Mouse (Mus musculus) hindbrain, postnatal 0 days (tissue): ENCODE measurements at regions not wholly inside any gene's neighbourhood (a gene's known extent, or its start where the extent isn't known, plus 50 kb on each side); places are given as distances from the start of the nearest gene placed in this dataset.

ENCODE experiments used
- ATAC-seq: fragments of 200-750 bp; cut with Nextera tagmentation; 2 replicates; pipeline ENCODE4 v1.8.0; 2017; ENCODE audit warnings: mild to moderate bottlenecking, moderate TSS enrichment, moderate library complexity
- DNase-seq: peaks from one replicate; pipeline ENCODE4 v3.0.0-alpha.2; 2015; ENCODE audit warnings: low spot score
- H3K27ac ChIP-seq: fragments of 300-500 bp; sonication (generic); 2 replicates; pipeline ENCODE4 v1.5.1; 2014; ENCODE audit warnings: mild to moderate bottlenecking
- H3K27me3 ChIP-seq: fragments of 300-500 bp; sonication (generic); 2 replicates; pipeline ENCODE4 v1.6.1; 2014; ENCODE audit warnings: low read length, mixed read lengths; ENCODE audit not compliant: insufficient read depth
- H3K36me3 ChIP-seq: fragments of 300-500 bp; sonication (generic); 2 replicates; pipeline ENCODE4 v1.6.1; 2014; ENCODE audit warnings: low read length, mixed read lengths; ENCODE audit not compliant: insufficient read depth
- H3K4me1 ChIP-seq: fragments of 300-500 bp; sonication (generic); 2 replicates; pipeline ENCODE4 v1.6.1; 2014; ENCODE audit warnings: antibody characterized with exemption, low read length, mixed read lengths; ENCODE audit not compliant: insufficient read depth
- H3K4me2 ChIP-seq: fragments of 300-500 bp; sonication (generic); 2 replicates; pipeline ENCODE4 v1.6.1; 2014; ENCODE audit warnings: low read depth, mild to moderate bottlenecking, low read length, moderate library complexity, mixed read lengths
- H3K4me3 ChIP-seq: fragments of 300-500 bp; sonication (generic); 2 replicates; pipeline ENCODE4 v1.5.1; 2014; ENCODE audit warnings: low read length
- H3K9ac ChIP-seq: fragments of 300-500 bp; sonication (generic); replicated peaks from 2 replicates; pipeline ENCODE4 v1.6.1; 2014; ENCODE audit warnings: mild to moderate bottlenecking, low read length, moderate library complexity, mixed read lengths
- H3K9me3 ChIP-seq: fragments of 300-500 bp; sonication (generic); 2 replicates; pipeline ENCODE4 v1.6.1; 2016; ENCODE audit warnings: low read length, mixed read lengths
- CTCF ChIP-seq: IDR thresholded peaks from 2 replicates; pipeline ENCODE4 v1.5.1; 2016; ENCODE audit warnings: antibody characterized with exemption, control low read depth, low read depth
- WGBS: fragments of 180-500 bp; shearing (Covaris S2); extraction: QIAGEN DNeasy Blood & Tissue Kit; methylation state at CpG from one replicate; pipeline ENCODE4 v1.1.7; 2014; 5-methylcytosine and 5-hydroxymethylcytosine counted together

DNA sequence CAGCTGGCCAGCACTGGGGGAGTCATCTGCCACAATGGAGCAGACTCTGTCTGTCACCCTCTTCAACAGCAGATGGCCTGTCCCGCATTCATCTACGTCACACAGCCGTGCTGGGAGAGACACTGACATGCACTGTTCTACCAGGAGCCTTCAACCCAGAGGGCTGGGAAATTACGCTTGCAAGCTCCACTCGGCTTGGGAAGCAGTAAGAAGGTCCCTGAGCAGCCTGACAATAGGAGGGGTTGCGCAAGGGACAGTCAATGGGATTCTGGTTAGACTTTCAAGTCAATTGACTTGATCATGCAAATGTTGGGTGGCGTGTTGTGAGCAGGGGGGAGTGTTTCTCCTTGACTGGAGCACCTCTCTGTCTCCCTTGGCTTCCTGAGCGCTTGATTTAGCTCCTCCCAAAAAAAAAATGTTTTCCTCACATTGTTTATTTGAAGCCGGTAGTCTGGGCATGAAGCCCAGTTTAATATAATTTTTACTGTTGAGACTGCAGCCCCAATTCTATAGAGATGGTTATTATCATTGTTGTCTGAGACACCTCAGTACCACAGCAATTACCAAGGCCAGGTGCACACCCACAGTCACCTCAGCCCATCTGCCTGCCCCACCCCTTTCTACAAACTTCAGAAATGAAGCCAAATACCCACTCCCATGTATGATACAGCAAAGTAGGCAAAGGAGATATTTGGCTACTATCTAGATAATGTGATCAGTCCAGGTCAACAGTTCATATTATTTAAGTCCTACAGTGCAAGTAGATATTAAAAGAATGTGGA is 99.9 kb upstream of the Klf3 start:
- H3K27ac ChIP-seq, result peak overlapping the region; percentile 70
- DNase-seq, result peak; percentile 85
- no peak for TF ChIP-seq CTCF

DNA sequence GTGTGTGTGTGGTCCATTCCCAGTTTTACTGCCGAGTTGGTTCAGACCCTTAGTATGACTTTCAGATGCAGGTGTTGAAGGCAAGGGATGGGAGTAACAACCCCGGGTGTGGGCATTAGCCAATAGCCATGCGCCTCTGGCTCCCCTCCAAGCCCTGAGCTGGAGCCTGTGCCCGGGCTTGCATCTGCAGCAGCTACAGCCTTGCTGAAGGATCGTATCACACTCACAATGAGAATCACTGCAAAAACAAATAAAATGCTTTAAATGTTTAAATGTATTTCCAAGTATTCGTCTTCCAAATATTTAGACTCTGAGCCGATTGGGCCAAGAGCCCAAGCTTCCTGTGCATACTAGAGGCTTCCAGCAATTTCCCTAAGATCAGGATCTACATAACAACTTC is 99.0 kb upstream of the Klf3 start:
- Histone ChIP-seq H3K4me1 (0 out of 2 replicates have a peak, but pooled peaks cover 11% of the 10 kb centered on the region), H3K4me2 (no peak overlapping the region), H3K9me3 (no peaks in the 10 kb centered on the region), H3K36me3 (no peaks in the 10 kb centered on the region), H3K4me3 (no peak overlapping the region), H3K9ac (no peak overlapping the region), H3K27ac (peak overlapping the region; percentile 7; the same call in 1 of the 2 replicates), H3K27me3 (no peaks in the 10 kb centered on the region)
- no peak for ATAC-seq
- WGBS, result 33% methylated on average over 7 of the region's 7 CpGs
- no peak for TF ChIP-seq CTCF
- peak; percentile 60 for DNase-seq

More for the DNA sequence above, 99.9 kb upstream of the Klf3 start:
- H3K4me1 ChIP-seq, result 0 out of 2 replicates have a peak, but pooled peaks cover 11% of the 10 kb centered on the region
- H3K27me3 ChIP-seq, result no peaks in the 10 kb centered on the region
- H3K36me3 ChIP-seq, result no peaks in the 10 kb centered on the region
- peak overlapping the region; percentile 10; the same call in 1 of the 2 replicates for H3K4me2 ChIP-seq
- 23% methylated on average over 9 of the region's 9 CpGs for WGBS
- no peak overlapping the region for H3K4me3 ChIP-seq
- peak; percentile 92 for ATAC-seq
- no peaks in the 10 kb centered on the region for H3K9me3 ChIP-seq
- H3K9ac ChIP-seq, result no peak overlapping the region; the same call in 1 of the 2 replicates

GRCm38 (mm10) chr5:64706586-64706985 is 96.6 kb upstream of the Klf3 start:
- Histone ChIP-seq H3K27ac (no peak overlapping the region), H3K4me2 (no peak overlapping the region), H3K27me3 (no peaks in the 10 kb centered on the region), H3K4me3 (no peak overlapping the region), H3K36me3 (no peaks in the 10 kb centered on the region), H3K4me1 (0 out of 2 replicates have a peak, but pooled peaks cover 11% of the 10 kb centered on the region), H3K9me3 (no peaks in the 10 kb centered on the region), H3K9ac (no peak overlapping the region)
- no peak for TF ChIP-seq CTCF
- DNase-seq (no peak), ATAC-seq (no peak)
- WGBS, result 89% methylated on average over 3 of the region's 3 CpGs

- Histone ChIP-seq H3K27me3 (no peaks in the 10 kb centered on the region), H3K9ac (no peak overlapping the region), H3K27ac (peak overlapping the region; percentile 34; the same call in 1 of the 2 replicates), H3K4me1 (peaks cover 6% of the 10 kb centered on the region; the same call in 1 of the 2 replicates), H3K4me2 (no peak overlapping the region), H3K36me3 (no peaks in the 10 kb centered on the region), H3K4me3 (no peak overlapping the region), H3K9me3 (no peaks in the 10 kb centered on the region)
- ATAC-seq (peak; percentile 67; the same call in 1 of the 2 replicates), DNase-seq (peak; percentile 35)
- TF ChIP-seq CTCF, result no peak
- 25% methylated on average over 4 of the region's 4 CpGs for whole genome bisulfite sequencing
Observed at GRCm38 (mm10) chr5:64709146-64709545, 94.0 kb upstream of the Klf3 start.

- no peak overlapping the region for H3K27ac ChIP-seq
- no peak for DNase-seq
- WGBS, result 67% methylated on average over 3 of the region's 3 CpGs
- H3K27me3 ChIP-seq, result no peaks in the 10 kb centered on the region
- no peak for ATAC-seq
- no peaks in the 10 kb centered on the region for H3K9me3 ChIP-seq
- TF ChIP-seq CTCF, result no peak
- peaks cover 4% of the 10 kb centered on the region; the same call in 1 of the 2 replicates for H3K4me1 ChIP-seq
- no peak overlapping the region for H3K9ac ChIP-seq
- no peak overlapping the region for H3K4me3 ChIP-seq
- no peak overlapping the region for H3K4me2 ChIP-seq
- no peaks in the 10 kb centered on the region for H3K36me3 ChIP-seq
Observed at GRCm38 (mm10) chr5:64710236-64710635, 93.0 kb upstream of the Klf3 start.

DNA sequence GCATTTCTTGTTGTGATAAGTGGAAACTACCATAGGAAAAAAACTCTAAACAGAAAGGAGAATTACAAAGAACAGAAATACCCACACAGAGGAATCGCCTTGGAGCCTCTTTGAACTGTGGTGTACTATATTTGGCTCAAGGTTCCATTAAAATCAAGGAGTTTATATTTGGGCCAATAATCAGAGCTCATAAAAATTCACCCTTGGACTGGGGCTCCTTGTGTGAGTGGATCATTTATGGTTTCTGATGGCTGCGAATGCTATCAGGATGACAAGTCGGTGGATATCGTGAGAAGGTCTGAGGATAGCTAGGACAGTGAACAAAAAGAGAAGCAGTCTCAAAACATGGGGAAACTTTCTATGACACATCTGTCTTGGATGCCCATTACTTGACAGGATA is 92.2 kb upstream of the Klf3 start:
- H3K27ac ChIP-seq, result no peak overlapping the region
- ATAC-seq (no peak), DNase-seq (no peak)
- peaks cover 4% of the 10 kb centered on the region; the same call in 1 of the 2 replicates for H3K4me1 ChIP-seq
- H3K9ac ChIP-seq, result no peak overlapping the region
- H3K4me3 ChIP-seq, result no peak overlapping the region
- WGBS, result 94% methylated on average over 4 of the region's 4 CpGs
- H3K9me3 ChIP-seq, result no peaks in the 10 kb centered on the region
- H3K4me2 ChIP-seq, result no peak overlapping the region
- H3K27me3 ChIP-seq, result no peaks in the 10 kb centered on the region
- no peak for TF ChIP-seq CTCF
- no peaks in the 10 kb centered on the region for H3K36me3 ChIP-seq

- TF ChIP-seq CTCF, result no peak
- no peak overlapping the region for H3K4me3 ChIP-seq
- no peaks in the 10 kb centered on the region for H3K36me3 ChIP-seq
- no peak overlapping the region for H3K4me2 ChIP-seq
- 16% methylated on average over 10 of the region's 10 CpGs for WGBS
- no peaks in the 10 kb centered on the region for H3K9me3 ChIP-seq
- peaks cover 4% of the 10 kb centered on the region; the same call in 1 of the 2 replicates for H3K4me1 ChIP-seq
- peak; percentile 92 for ATAC-seq
- H3K27me3 ChIP-seq, result no peaks in the 10 kb centered on the region
- no peak overlapping the region for H3K9ac ChIP-seq
- peak overlapping the region; percentile 48; the same call in 1 of the 2 replicates for H3K27ac ChIP-seq
- DNase-seq, result peak; percentile 67
Observed at GRCm38 (mm10) chr5:64714221-64714653, 89.0 kb upstream of the Klf3 start.
